Mouse (Mus musculus): Measurements from ENCODE around the gene Ptprd.

DNA sequence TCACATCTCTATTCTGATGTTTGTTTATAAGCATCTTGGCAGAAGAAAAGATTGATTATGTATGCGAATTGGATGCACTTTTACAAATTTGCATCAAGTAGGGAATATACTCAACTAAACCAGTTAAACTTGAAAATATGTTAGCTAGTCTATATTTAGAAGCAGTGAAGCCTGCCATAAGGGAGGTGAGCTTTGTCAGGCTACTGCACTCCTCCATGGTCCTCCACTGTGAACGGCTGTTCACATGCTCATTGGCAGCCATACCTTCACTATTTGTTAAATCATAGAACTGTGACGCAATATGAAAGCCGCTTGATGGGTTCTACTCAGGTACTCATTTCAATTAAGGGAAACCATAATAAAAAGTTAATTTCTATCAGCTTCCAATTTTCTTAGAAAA lies 1215.6 kb downstream of the Ptprd start:
- TF ChIP-seq CTCF (IDR thresholded peaks at IDR 0.05; ENCODE audit: low read depth) (no peak), EP300 (IDR thresholded peaks at IDR 0.05; ENCODE audit: low read depth) (no peak)
